Mouse (Mus musculus) intestine, postnatal 0 days (tissue): ENCODE measurements at regions not wholly inside any gene's neighbourhood (a gene's known extent, or its start where the extent isn't known, plus 50 kb on each side); places are given as distances from the start of the nearest gene placed in this dataset.
A peak's percentile ranks its signal among the peaks of the same experiment; 100 is the strongest.

Experiments
- ATAC-seq: fragments of 200-750 bp; cut with Nextera tagmentation; 2 replicates; pipeline ENCODE4 v1.8.0; 2017; ENCODE audit warnings: mild to moderate bottlenecking, moderate TSS enrichment, moderate library complexity
- H3K27ac ChIP-seq: fragments of 300-500 bp; sonication (generic); 2 replicates; pipeline ENCODE4 v1.5.1; 2014; ENCODE audit warnings: mild to moderate bottlenecking, low read depth, low read length, moderate library complexity
- H3K27me3 ChIP-seq: fragments of 300-500 bp; sonication (generic); replicated peaks from 2 replicates; pipeline ENCODE4 v1.6.1; 2014; ENCODE audit warnings: low read length, mixed read lengths; ENCODE audit not compliant: control insufficient read depth, insufficient read depth
- H3K36me3 ChIP-seq: fragments of 300-500 bp; sonication (generic); 2 replicates; pipeline ENCODE4 v1.6.1; 2014; ENCODE audit warnings: mild to moderate bottlenecking, moderate library complexity; ENCODE audit not compliant: control insufficient read depth, insufficient read depth
- H3K4me1 ChIP-seq: fragments of 300-500 bp; sonication (generic); replicated peaks from 2 replicates; pipeline ENCODE4 v1.6.1; 2014; ENCODE audit warnings: antibody characterized with exemption, low read length, mixed read lengths; ENCODE audit not compliant: control insufficient read depth, insufficient read depth
- H3K4me2 ChIP-seq: fragments of 300-500 bp; sonication (generic); replicated peaks from 2 replicates; pipeline ENCODE4 v1.6.1; 2014; ENCODE audit warnings: low read depth, mild to moderate bottlenecking, moderate library complexity
- H3K4me3 ChIP-seq: fragments of 300-500 bp; sonication (generic); 2 replicates; pipeline ENCODE4 v1.5.1; 2014; ENCODE audit warnings: low read depth, low read length
- H3K9ac ChIP-seq: fragments of 300-500 bp; sonication (generic); 2 replicates; pipeline ENCODE4 v1.6.1; 2014; ENCODE audit warnings: mild to moderate bottlenecking, low read depth, low read length
- H3K9me3 ChIP-seq: fragments of 300-500 bp; sonication (generic); 2 replicates; pipeline ENCODE4 v1.6.1; 2016; ENCODE audit warnings: mixed run types; ENCODE audit not compliant: control insufficient read depth
- CTCF ChIP-seq: sonication (generic); IDR thresholded peaks from 2 replicates; pipeline ENCODE4 v1.5.1; 2016; ENCODE audit warnings: low read depth, mild to moderate bottlenecking, control low read depth, antibody characterized with exemption, moderate library complexity
- WGBS: fragments of 180-500 bp; shearing (Covaris S2); extraction: QIAGEN DNeasy Blood & Tissue Kit; methylation state at CpG from one replicate; pipeline ENCODE4 v1.1.7; 2014; 5-methylcytosine and 5-hydroxymethylcytosine counted together

DNA sequence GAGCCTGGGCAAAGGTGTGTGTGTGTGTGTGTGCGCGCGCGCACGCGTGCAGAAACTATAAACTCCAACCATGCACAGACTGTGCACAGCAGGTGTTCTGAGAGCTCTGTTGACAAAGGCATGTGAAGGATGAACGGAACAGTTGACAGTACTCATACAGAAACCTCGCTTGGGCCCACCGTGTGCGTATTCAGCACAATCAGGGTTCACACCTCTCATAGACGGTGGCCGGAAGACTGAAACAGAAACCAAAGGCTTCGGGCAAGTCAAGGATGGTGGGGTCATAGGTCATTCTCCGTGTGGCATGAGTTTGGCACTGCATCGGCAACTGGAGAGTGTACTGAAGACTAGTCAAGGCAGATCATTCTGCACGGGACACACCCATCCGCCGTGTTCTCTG is 113.2 kb upstream of the Ubr2 start:
- Histone ChIP-seq H3K9ac (no peak overlapping the region), H3K4me2 (no peak overlapping the region), H3K27me3 (no peaks in the 10 kb centered on the region), H3K9me3 (no peaks in the 10 kb centered on the region), H3K4me3 (no peak overlapping the region), H3K36me3 (no peaks in the 10 kb centered on the region), H3K27ac (no peak overlapping the region), H3K4me1 (no peaks in the 10 kb centered on the region)
- WGBS: 88% methylated on average over 18 of the region's 18 CpGs
- TF ChIP-seq CTCF: no peak
- ATAC-seq: no peak

DNA sequence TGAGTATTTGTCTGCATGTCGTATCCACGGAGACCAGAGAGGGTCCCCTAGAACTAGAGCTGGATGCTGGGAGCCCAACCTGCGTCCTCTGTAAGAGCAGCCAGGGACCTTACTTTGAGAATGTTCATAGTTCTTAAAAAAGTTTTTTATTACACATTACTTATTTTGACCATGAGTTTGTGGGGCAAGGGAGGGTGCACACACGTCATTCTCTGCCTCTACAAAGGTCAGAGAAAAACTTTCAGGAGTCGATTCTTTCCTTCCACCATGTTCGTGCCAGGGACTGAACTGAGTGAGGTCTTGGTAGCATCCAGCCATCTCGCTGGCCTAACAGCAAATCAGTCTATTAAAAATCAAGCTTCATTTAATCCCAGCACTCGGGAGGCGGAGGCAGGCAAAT is 111.9 kb upstream of the Ubr2 start:
- no peak overlapping the region for H3K27ac ChIP-seq
- no peak overlapping the region for H3K9ac ChIP-seq
- H3K36me3 ChIP-seq: no peaks in the 10 kb centered on the region
- no peak for ATAC-seq
- 79% methylated on average over 9 of the region's 9 CpGs for WGBS
- H3K4me3 ChIP-seq: no peak overlapping the region
- H3K27me3 ChIP-seq: no peaks in the 10 kb centered on the region
- no peak overlapping the region for H3K4me2 ChIP-seq
- no peaks in the 10 kb centered on the region for H3K9me3 ChIP-seq
- no peaks in the 10 kb centered on the region for H3K4me1 ChIP-seq
- TF ChIP-seq CTCF: no peak

DNA sequence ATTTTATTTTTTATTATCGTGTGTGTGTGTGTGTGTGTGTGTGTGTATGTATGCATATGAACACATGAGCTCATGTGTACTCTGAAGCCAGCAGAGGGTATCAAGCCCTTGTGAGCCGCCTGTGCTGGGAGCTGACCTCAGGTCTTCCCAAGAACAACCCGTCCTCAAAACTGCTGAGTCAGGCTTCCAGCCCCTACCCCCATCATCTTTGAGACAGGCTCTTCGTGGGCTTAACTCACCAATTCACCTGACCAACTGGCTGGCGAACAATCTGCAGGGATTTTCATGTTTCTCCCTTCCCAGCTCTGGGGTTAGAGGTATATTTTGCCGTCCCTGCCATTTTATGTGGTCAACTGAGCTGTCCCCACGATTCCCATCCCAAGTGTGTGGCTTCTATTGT is 107.7 kb upstream of the Ubr2 start:
- no peak overlapping the region for H3K4me2 ChIP-seq
- H3K9ac ChIP-seq: no peak overlapping the region
- no peak for TF ChIP-seq CTCF
- no peak overlapping the region for H3K4me3 ChIP-seq
- no peaks in the 10 kb centered on the region for H3K36me3 ChIP-seq
- no peaks in the 10 kb centered on the region for H3K9me3 ChIP-seq
- no peaks in the 10 kb centered on the region for H3K4me1 ChIP-seq
- no peak for ATAC-seq
- WGBS: 78% methylated on average over 7 of the region's 7 CpGs
- H3K27ac ChIP-seq: no peak overlapping the region
- no peaks in the 10 kb centered on the region for H3K27me3 ChIP-seq

DNA sequence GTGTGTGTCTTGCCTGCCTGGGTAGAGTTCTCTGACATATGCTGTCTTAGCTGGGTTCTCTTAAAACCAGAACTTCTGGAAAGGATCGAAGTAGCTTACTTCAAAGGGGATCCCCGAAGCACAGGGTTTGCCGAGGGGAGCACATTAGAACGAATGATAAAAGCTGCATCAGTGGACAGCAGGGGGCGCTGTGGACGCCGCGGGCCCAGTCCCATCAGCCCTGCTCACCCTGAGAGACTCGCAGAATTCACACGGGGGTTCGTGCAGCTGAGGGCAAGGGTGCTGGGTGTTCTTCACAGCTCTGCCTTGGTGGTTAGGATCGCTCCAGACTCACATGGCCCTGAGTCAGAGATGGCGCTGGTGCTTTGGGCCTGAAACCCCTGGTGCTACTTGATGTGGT is 105.4 kb upstream of the Ubr2 start:
- TF ChIP-seq CTCF: peak; percentile 68
- Histone ChIP-seq H3K36me3 (no peaks in the 10 kb centered on the region), H3K27me3 (no peaks in the 10 kb centered on the region), H3K4me1 (no peaks in the 10 kb centered on the region), H3K4me2 (no peak overlapping the region), H3K4me3 (no peak overlapping the region), H3K9me3 (no peaks in the 10 kb centered on the region), H3K9ac (no peak overlapping the region), H3K27ac (no peak overlapping the region)
- ATAC-seq: no peak
- WGBS: 49% methylated on average over 13 of the region's 13 CpGs

DNA sequence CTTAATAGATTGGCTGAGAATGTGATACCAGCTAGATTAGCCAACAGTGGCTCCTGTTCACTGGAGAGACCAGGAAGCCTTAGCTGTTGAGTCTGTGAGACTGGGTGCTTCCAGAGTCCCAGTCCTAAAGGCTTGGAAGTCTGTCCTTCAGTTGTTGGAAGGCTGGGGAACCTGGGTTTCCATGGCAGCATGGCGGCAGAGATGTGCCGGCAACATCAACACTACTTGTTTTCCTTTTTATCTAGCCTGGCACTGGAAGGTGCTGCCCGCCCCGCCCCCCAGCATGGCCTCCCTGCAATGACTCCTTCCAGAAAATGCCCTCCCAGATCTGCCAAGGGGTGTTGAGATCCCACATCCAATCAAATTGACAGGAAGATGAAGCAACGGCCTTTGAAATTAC is 104.8 kb upstream of the Ubr2 start:
- ATAC-seq: no peak
- WGBS: 84% methylated on average over 5 of the region's 5 CpGs
- TF ChIP-seq CTCF: no peak
- no peaks in the 10 kb centered on the region for H3K36me3 ChIP-seq
- no peak overlapping the region for H3K4me2 ChIP-seq
- H3K27ac ChIP-seq: no peak overlapping the region
- no peak overlapping the region for H3K9ac ChIP-seq
- no peak overlapping the region for H3K4me3 ChIP-seq
- H3K9me3 ChIP-seq: no peaks in the 10 kb centered on the region
- no peaks in the 10 kb centered on the region for H3K4me1 ChIP-seq
- no peaks in the 10 kb centered on the region for H3K27me3 ChIP-seq

DNA sequence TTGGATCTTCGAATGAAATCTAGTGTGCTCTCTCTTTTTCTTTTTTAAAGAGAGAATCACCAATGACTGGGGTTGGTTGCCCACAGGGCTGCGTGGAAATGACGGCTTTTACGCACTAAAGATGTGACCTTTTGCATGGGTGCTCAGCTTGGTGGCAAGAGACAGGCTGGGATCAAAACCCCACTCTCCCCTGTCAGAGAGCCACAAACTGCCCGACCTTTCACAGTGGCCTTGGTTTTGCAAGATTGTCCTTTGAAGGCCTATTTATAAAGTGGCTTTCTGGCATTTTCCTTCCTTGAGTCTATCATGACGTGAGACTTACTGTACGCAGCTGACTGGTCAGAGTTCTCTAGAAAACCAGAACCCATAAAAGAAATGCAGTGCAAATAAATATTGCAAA is 104.4 kb upstream of the Ubr2 start:
- no peak overlapping the region for H3K4me3 ChIP-seq
- no peaks in the 10 kb centered on the region for H3K9me3 ChIP-seq
- H3K9ac ChIP-seq: no peak overlapping the region
- WGBS: 75% methylated on average over 7 of the region's 7 CpGs
- no peak overlapping the region for H3K4me2 ChIP-seq
- no peaks in the 10 kb centered on the region for H3K4me1 ChIP-seq
- no peak for TF ChIP-seq CTCF
- H3K27me3 ChIP-seq: no peaks in the 10 kb centered on the region
- no peak overlapping the region for H3K27ac ChIP-seq
- no peak for ATAC-seq
- no peaks in the 10 kb centered on the region for H3K36me3 ChIP-seq

DNA sequence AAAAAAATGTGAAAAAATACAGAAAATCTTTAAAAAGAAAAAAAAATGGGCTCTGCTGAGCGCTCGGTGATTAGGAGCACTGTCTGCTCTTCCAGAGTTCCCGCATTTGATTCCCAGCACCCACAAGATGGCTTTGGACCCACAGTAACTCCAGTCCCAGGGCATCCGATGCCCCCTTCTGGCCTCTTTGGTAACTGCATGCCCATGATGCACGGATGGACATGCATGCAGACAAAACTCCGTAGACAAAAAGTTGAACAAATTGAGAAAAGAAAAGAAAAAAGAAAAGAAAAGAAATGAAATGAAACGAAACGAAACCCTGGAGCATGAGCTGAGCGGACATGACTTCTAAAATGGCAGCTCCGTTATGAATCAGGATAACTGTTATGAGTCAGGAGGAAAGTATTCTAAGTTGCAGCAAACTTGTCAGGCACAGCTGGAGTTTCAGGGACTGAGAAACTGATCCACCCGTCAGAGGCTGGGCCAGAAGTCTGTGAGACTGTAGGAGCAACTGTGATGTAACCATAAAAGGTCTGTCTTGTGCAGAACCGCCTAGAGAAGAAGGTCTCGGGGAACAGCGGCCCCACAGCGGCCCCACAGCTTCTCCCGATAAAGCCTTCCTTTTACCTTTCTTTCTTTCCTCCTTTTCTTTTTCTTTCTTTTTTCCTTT is 102.3 kb upstream of the Ubr2 start:
- Histone ChIP-seq H3K27me3 (no peaks in the 10 kb centered on the region), H3K36me3 (no peaks in the 10 kb centered on the region), H3K4me2 (no peak overlapping the region), H3K9ac (no peak overlapping the region), H3K9me3 (no peaks in the 10 kb centered on the region), H3K4me1 (no peaks in the 10 kb centered on the region), H3K27ac (no peak overlapping the region), H3K4me3 (no peak overlapping the region)
- TF ChIP-seq CTCF: peak; percentile 46
- 82% methylated on average over 16 of the region's 16 CpGs for WGBS
- no peak for ATAC-seq
